Mouse (Mus musculus): ENCODE results near the gene Irgc1. TPM values are rescaled to one million over a fixed set of nuclear protein-coding genes. Genes with fewer than 3 reads are reported as not detected.

Irgc1 gene
- polyA plus RNA-seq, 2 experiments, result not detected

GRCm38 (mm10) chr7:24437981-24438380, 14.1 kb downstream of the Irgc1 start:
- Histone ChIP-seq H3K27ac (replicated peaks; ENCODE audit: low read depth, low read length) (no peak overlapping the region), H3K4me2 (replicated peaks; ENCODE audit: low read depth, low read length, severe bottlenecking) (no peak overlapping the region), H3K9me3 (ENCODE audit: control insufficient read depth, low read length) (no peaks in the 10 kb centered on the region), H3K9ac (ENCODE audit: low read depth, low read length, severe bottlenecking) (no peak overlapping the region), H3K4me3 (replicated peaks; ENCODE audit: low read length) (no peak overlapping the region), H3K27me3 (ENCODE audit: control insufficient read depth, insufficient read depth, low read length) (no peaks in the 10 kb centered on the region), H3K4me1 (ENCODE audit: control insufficient read depth, insufficient read depth, low read length) (no peaks in the 10 kb centered on the region), H3K36me3 (ENCODE audit: control insufficient read depth, insufficient read depth, low read length) (no peaks in the 10 kb centered on the region)
- peak; percentile 35; the same call in 1 of the 2 replicates for ATAC-seq (ENCODE audit: low FRiP score, low read depth)
- 60% methylated on average over 10 of the region's 10 CpGs for WGBS
- peak; percentile 31 for DNase-seq (ENCODE audit: low spot score)
- no peak for TF ChIP-seq POLR2A (IDR thresholded peaks at IDR 0.05; ENCODE audit: borderline replicate concordance, extremely low read depth, insufficient read depth, insufficient read length)

- TF ChIP-seq POLR2A (IDR thresholded peaks at IDR 0.05; ENCODE audit: borderline replicate concordance, extremely low read depth, insufficient read depth, insufficient read length), result no peak
- ATAC-seq (ENCODE audit: low FRiP score, low read depth) (no peak), DNase-seq (ENCODE audit: low spot score) (no peak)
- H3K27me3 ChIP-seq (ENCODE audit: control insufficient read depth, insufficient read depth, low read length), result no peaks in the 10 kb centered on the region
- no peak overlapping the region for H3K4me2 ChIP-seq (replicated peaks; ENCODE audit: low read depth, low read length, severe bottlenecking)
- H3K9me3 ChIP-seq (ENCODE audit: control insufficient read depth, low read length), result no peaks in the 10 kb centered on the region
- no peaks in the 10 kb centered on the region for H3K36me3 ChIP-seq (ENCODE audit: control insufficient read depth, insufficient read depth, low read length)
- no peak overlapping the region for H3K9ac ChIP-seq (ENCODE audit: low read depth, low read length, severe bottlenecking)
- no peaks in the 10 kb centered on the region for H3K4me1 ChIP-seq (ENCODE audit: control insufficient read depth, insufficient read depth, low read length)
- H3K27ac ChIP-seq (replicated peaks; ENCODE audit: low read depth, low read length), result no peak overlapping the region
- 72% methylated on average over 5 of the region's 5 CpGs for WGBS
- no peak overlapping the region for H3K4me3 ChIP-seq (replicated peaks; ENCODE audit: low read length)
Observed at GRCm38 (mm10) chr7:24435305-24435704, 16.8 kb downstream of the Irgc1 start.

GRCm38 (mm10) chr7:24431713-24432112, 20.4 kb downstream of the Irgc1 start:
- ATAC-seq (ENCODE audit: low FRiP score, low read depth), result no peak
- H3K4me1 ChIP-seq (ENCODE audit: control insufficient read depth, insufficient read depth, low read length), result no peaks in the 10 kb centered on the region
- H3K27me3 ChIP-seq (ENCODE audit: control insufficient read depth, insufficient read depth, low read length), result no peaks in the 10 kb centered on the region
- no peak for DNase-seq (ENCODE audit: low spot score)
- 64% methylated on average over 11 of the region's 11 CpGs for WGBS
- H3K27ac ChIP-seq (replicated peaks; ENCODE audit: low read depth, low read length), result no peak overlapping the region
- H3K4me2 ChIP-seq (replicated peaks; ENCODE audit: low read depth, low read length, severe bottlenecking), result no peak overlapping the region
- TF ChIP-seq POLR2A (IDR thresholded peaks at IDR 0.05; ENCODE audit: borderline replicate concordance, extremely low read depth, insufficient read depth, insufficient read length), result no peak
- no peaks in the 10 kb centered on the region for H3K36me3 ChIP-seq (ENCODE audit: control insufficient read depth, insufficient read depth, low read length)
- H3K4me3 ChIP-seq (replicated peaks; ENCODE audit: low read length), result no peak overlapping the region
- no peaks in the 10 kb centered on the region for H3K9me3 ChIP-seq (ENCODE audit: control insufficient read depth, low read length)
- no peak overlapping the region for H3K9ac ChIP-seq (ENCODE audit: low read depth, low read length, severe bottlenecking)

- Histone ChIP-seq H3K36me3 (ENCODE audit: control insufficient read depth, insufficient read depth, low read length) (no peaks in the 10 kb centered on the region), H3K9ac (ENCODE audit: low read depth, low read length, severe bottlenecking) (no peak overlapping the region), H3K4me2 (replicated peaks; ENCODE audit: low read depth, low read length, severe bottlenecking) (no peak overlapping the region), H3K27me3 (ENCODE audit: control insufficient read depth, insufficient read depth, low read length) (no peaks in the 10 kb centered on the region), H3K9me3 (ENCODE audit: control insufficient read depth, low read length) (no peaks in the 10 kb centered on the region), H3K4me1 (ENCODE audit: control insufficient read depth, insufficient read depth, low read length) (no peaks in the 10 kb centered on the region), H3K4me3 (replicated peaks; ENCODE audit: low read length) (no peak overlapping the region), H3K27ac (replicated peaks; ENCODE audit: low read depth, low read length) (no peak overlapping the region)
- no peak for DNase-seq (ENCODE audit: low spot score)
- no peak for ATAC-seq (ENCODE audit: low FRiP score, low read depth)
- TF ChIP-seq POLR2A (IDR thresholded peaks at IDR 0.05; ENCODE audit: borderline replicate concordance, extremely low read depth, insufficient read depth, insufficient read length), result no peak
- 92% methylated on average over 15 of the region's 15 CpGs for WGBS
Observed at GRCm38 (mm10) chr7:24430551-24431345, 21.3 kb downstream of the Irgc1 start.

GRCm38 (mm10) chr7:24429413-24430112, 22.5 kb downstream of the Irgc1 start:
- Histone ChIP-seq H3K9ac (ENCODE audit: low read depth, low read length, severe bottlenecking) (no peak overlapping the region), H3K36me3 (ENCODE audit: control insufficient read depth, insufficient read depth, low read length) (no peaks in the 10 kb centered on the region), H3K27me3 (ENCODE audit: control insufficient read depth, insufficient read depth, low read length) (no peaks in the 10 kb centered on the region), H3K27ac (replicated peaks; ENCODE audit: low read depth, low read length) (no peak overlapping the region), H3K9me3 (ENCODE audit: control insufficient read depth, low read length) (no peaks in the 10 kb centered on the region), H3K4me3 (replicated peaks; ENCODE audit: low read length) (no peak overlapping the region), H3K4me1 (ENCODE audit: control insufficient read depth, insufficient read depth, low read length) (no peaks in the 10 kb centered on the region), H3K4me2 (replicated peaks; ENCODE audit: low read depth, low read length, severe bottlenecking) (no peak overlapping the region)
- no peak for TF ChIP-seq POLR2A (IDR thresholded peaks at IDR 0.05; ENCODE audit: borderline replicate concordance, extremely low read depth, insufficient read depth, insufficient read length)
- WGBS, result 58% methylated on average over 16 of the region's 16 CpGs
- DNase-seq (ENCODE audit: low spot score), result no peak
- ATAC-seq (ENCODE audit: low FRiP score, low read depth), result peak; percentile 54; the same call in 1 of the 2 replicates
